Mouse (Mus musculus) hindbrain, embryonic 15.5 days (tissue): ENCODE measurements at regions not wholly inside any gene's neighbourhood (a gene's known extent, or its start where the extent isn't known, plus 50 kb on each side); places are given as distances from the start of the nearest gene placed in this dataset.

Experiments
- ATAC-seq: fragments of 200-750 bp; cut with Nextera tagmentation; 2 replicates; pipeline ENCODE4 v1.8.0; 2017; ENCODE audit warnings: low read depth, moderate number of reproducible peaks, moderate TSS enrichment; ENCODE audit not compliant: low FRiP score
- H3K27ac ChIP-seq: fragments of 300-500 bp; sonication (generic); replicated peaks from 2 replicates; pipeline ENCODE4 v1.5.1; 2015; ENCODE audit warnings: mild to moderate bottlenecking, inconsistent platforms
- H3K27me3 ChIP-seq: fragments of 300-500 bp; sonication (generic); 2 replicates; pipeline ENCODE4 v1.6.1; 2015; ENCODE audit warnings: control low read depth, inconsistent platforms
- H3K36me3 ChIP-seq: fragments of 300-500 bp; sonication (generic); 2 replicates; pipeline ENCODE4 v1.6.1; 2015; ENCODE audit warnings: control low read depth, inconsistent platforms
- H3K4me1 ChIP-seq: fragments of 300-500 bp; sonication (generic); replicated peaks from 2 replicates; pipeline ENCODE4 v1.6.1; 2015; ENCODE audit warnings: control low read depth, inconsistent platforms
- H3K4me2 ChIP-seq: fragments of 300-500 bp; sonication (generic); 2 replicates; pipeline ENCODE4 v1.6.1; 2015; ENCODE audit warnings: moderate library complexity, mild to moderate bottlenecking, inconsistent platforms
- H3K4me3 ChIP-seq: fragments of 300-500 bp; sonication (generic); 2 replicates; pipeline ENCODE4 v1.5.1; 2015; ENCODE audit warnings: mild to moderate bottlenecking, inconsistent platforms
- H3K9ac ChIP-seq: fragments of 300-500 bp; sonication (generic); 2 replicates; pipeline ENCODE4 v1.6.1; 2015; ENCODE audit warnings: inconsistent platforms
- H3K9me3 ChIP-seq: fragments of 300-500 bp; sonication (generic); 2 replicates; pipeline ENCODE4 v1.6.1; 2016; ENCODE audit warnings: control low read depth, inconsistent platforms
- WGBS: fragments of 180-500 bp; shearing (Covaris S2); methylation state at CpG from one replicate; pipeline ENCODE4 v1.1.7; 2015; 5-methylcytosine and 5-hydroxymethylcytosine counted together

DNA sequence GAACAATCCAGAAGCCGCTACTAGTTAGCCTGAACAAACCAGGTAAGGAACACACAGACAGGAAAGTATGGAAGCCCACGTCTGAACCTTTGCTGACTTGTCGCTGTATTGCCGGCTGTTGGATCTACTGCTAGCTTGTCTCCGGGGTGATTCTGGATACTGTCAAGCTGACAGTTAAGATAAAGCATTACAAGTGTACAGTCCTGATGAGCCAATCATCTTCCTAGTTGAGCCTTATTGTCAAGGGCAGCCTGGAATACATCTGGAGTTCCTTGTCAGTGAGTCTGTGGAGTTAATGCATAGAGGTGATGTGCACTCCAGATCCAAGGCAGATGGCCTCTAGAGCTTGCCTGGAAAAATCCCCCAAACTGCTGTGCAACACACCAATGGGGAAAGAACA lies 157.8 kb upstream of the Dynlrb2 start:
- no peaks in the 10 kb centered on the region for H3K27me3 ChIP-seq
- WGBS: 93% methylated on average over 5 of the region's 5 CpGs
- H3K4me3 ChIP-seq: no peak overlapping the region
- H3K4me1 ChIP-seq: no peaks in the 10 kb centered on the region
- H3K36me3 ChIP-seq: no peaks in the 10 kb centered on the region
- H3K9ac ChIP-seq: no peak overlapping the region
- no peak overlapping the region for H3K27ac ChIP-seq
- H3K4me2 ChIP-seq: no peak overlapping the region
- ATAC-seq: no peak
- no peaks in the 10 kb centered on the region for H3K9me3 ChIP-seq

DNA sequence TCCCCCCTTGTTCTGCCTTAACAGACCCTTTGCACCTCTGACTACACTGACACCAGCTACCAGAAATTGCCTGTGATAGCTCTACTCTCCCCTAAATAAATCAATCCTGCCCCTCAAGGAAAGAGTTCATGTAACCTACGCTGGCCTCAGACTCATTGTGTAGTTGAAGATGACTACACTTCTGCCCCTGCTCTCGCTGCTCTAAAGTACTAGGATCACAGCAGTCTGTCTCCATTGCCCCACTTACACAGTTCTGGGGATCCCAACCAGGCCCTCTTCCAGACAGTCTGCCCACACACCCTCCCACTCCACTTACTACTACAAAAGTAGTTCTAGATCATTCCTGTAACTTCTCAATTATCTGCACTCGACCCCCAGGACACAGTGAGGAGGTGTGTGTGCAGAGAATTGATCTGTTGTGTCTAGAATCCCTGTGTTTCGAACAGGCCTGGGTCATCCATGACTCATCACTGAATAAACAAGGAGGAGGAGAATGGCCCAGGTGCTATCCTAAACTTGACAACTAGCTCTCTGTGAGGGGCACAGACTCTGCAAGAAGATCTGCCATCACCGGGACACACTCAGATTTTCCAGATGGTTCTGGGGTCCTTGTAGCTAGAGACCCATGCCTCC lies 160.1 kb upstream of the Dynlrb2 start:
- no peak for ATAC-seq
- Histone ChIP-seq H3K36me3 (no peaks in the 10 kb centered on the region), H3K9ac (no peak overlapping the region), H3K4me3 (no peak overlapping the region), H3K4me2 (no peak overlapping the region), H3K27me3 (no peaks in the 10 kb centered on the region), H3K9me3 (no peaks in the 10 kb centered on the region), H3K27ac (no peak overlapping the region), H3K4me1 (no peaks in the 10 kb centered on the region)
- 89% methylated on average over 5 of the region's 5 CpGs for WGBS

DNA sequence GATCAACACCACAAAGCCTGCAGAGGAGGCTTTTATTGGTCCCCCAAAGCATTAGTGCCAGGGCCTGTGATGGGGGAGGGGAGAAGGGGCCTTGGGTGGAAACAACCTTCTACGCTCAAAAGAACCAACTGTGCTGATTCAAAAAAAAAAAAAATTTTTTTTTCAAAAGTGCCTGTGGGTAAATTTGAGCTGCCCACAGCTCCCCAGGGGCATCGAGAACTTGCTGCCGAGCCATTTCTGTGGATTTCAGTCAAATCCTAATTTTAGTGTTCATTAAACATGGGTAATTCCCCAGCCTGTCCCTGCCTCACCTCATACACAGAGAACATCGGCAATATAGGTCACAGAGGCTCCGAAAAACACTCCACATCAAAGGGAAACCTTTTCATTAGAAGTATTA lies 161.2 kb upstream of the Dynlrb2 start:
- Histone ChIP-seq H3K4me3 (no peak overlapping the region), H3K27ac (no peak overlapping the region), H3K9me3 (no peaks in the 10 kb centered on the region), H3K36me3 (no peaks in the 10 kb centered on the region), H3K4me1 (no peaks in the 10 kb centered on the region), H3K9ac (no peak overlapping the region), H3K27me3 (no peaks in the 10 kb centered on the region), H3K4me2 (no peak overlapping the region)
- no peak for ATAC-seq
- 78% methylated on average over 5 of the region's 5 CpGs for WGBS

DNA sequence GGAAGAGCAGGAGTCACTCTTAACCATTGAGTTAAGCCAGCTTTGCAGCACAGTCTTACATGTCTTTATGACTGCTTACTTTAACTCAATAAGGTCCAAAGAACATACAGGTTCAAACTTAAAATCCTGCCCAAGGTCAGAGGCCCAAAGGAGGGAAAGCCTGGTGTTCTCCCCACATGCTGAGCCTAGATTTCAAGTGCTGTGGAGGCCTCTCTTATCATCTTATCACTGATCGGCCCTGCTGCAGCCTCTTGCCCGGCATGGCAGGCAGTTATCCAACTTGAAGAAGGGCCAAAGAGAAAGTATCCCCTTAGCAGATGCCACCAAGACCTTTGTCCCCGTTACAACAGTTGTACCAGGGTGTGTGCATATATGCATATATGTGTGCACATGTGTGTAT lies 170.0 kb upstream of the Dynlrb2 start:
- Histone ChIP-seq H3K27ac (no peak overlapping the region), H3K4me1 (no peaks in the 10 kb centered on the region), H3K4me3 (no peak overlapping the region), H3K9ac (no peak overlapping the region), H3K9me3 (no peaks in the 10 kb centered on the region), H3K27me3 (no peaks in the 10 kb centered on the region), H3K4me2 (no peak overlapping the region), H3K36me3 (no peaks in the 10 kb centered on the region)
- 84% methylated on average over 3 of the region's 3 CpGs for WGBS
- no peak for ATAC-seq

DNA sequence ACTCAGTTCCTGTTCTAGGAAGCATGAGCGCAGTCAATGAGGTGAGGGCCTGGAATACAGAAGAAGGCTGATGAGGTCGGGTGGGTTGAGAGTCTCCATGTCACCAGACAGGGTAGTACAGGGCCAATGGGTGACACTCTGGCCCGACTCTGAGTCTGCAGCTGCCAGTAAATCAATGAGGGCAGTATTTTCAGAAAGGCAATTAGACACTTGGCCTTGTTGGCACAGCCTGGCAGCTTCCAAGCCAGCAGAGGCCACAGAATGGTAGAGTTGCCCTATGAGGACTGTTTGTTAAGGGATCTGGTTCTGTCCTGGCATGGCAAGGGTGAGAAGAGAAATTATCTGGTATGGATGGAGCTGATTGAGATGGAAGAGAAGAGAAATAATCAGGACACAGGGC lies 170.7 kb upstream of the Dynlrb2 start:
- whole genome bisulfite sequencing: 81% methylated on average over 3 of the region's 3 CpGs
- H3K36me3 ChIP-seq: no peaks in the 10 kb centered on the region
- no peaks in the 10 kb centered on the region for H3K4me1 ChIP-seq
- H3K9me3 ChIP-seq: no peaks in the 10 kb centered on the region
- H3K4me2 ChIP-seq: no peak overlapping the region
- no peak overlapping the region for H3K27ac ChIP-seq
- no peaks in the 10 kb centered on the region for H3K27me3 ChIP-seq
- ATAC-seq: no peak
- no peak overlapping the region for H3K4me3 ChIP-seq
- H3K9ac ChIP-seq: no peak overlapping the region

DNA sequence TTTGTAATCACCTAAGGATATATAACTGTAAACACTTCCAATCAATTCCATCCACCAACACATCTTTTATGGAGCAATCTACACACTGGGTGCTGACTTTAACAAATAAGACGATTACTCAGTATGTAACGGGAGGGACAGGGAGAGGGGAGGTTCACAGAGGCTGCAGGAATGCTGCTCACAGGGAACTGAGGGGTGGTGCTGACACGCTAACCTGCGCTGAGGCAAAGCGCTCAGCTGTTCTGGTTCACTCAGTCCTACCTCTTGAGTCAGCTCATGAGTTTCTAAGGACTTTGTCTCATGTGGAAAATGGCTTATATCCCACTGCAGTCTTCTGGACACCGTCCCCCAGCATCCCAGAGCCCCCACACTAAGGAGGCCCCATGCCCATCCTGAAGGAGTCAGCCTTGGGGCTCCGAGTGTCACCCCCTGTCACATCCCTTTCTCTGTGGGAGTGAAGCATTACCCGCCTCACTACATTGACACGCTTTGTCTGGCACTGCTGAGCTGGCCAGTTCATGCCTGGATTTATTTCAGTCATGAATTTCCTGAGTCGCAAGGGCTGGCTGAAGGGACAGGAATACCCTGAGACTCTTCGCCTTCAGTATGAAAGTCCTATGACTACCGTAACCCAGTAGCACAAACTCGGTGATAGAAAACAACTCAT lies 184.6 kb upstream of the Dynlrb2 start:
- H3K4me1 ChIP-seq: no peaks in the 10 kb centered on the region
- H3K9ac ChIP-seq: no peak overlapping the region
- H3K27ac ChIP-seq: no peak overlapping the region
- H3K27me3 ChIP-seq: no peaks in the 10 kb centered on the region
- no peak for ATAC-seq
- no peak overlapping the region for H3K4me2 ChIP-seq
- H3K36me3 ChIP-seq: no peaks in the 10 kb centered on the region
- 78% methylated on average over 13 of the region's 13 CpGs for WGBS
- no peak overlapping the region for H3K4me3 ChIP-seq
- no peaks in the 10 kb centered on the region for H3K9me3 ChIP-seq

DNA sequence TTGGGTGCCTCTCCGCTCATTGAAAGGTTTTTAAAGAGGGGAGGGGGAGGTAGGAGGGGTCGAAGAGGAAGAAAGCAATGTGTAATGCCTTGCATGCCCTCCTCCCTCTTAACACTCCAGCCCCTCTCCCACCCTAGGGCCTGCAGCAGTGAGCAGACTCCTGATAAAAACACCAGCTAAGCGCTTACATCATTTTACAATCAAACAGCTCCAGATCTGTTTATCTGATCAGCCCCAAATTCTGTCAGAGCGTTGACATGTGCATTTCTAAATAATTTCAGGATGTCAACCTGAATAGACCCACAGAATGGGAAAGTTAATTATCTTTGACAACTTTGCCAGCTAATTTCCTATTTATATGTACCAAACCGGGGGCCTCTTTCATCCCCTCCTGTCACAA lies 189.4 kb upstream of the Dynlrb2 start:
- H3K4me2 ChIP-seq: no peak overlapping the region
- H3K36me3 ChIP-seq: no peaks in the 10 kb centered on the region
- 53% methylated on average over 5 of the region's 5 CpGs for WGBS
- no peaks in the 10 kb centered on the region for H3K9me3 ChIP-seq
- no peak overlapping the region for H3K9ac ChIP-seq
- no peaks in the 10 kb centered on the region for H3K4me1 ChIP-seq
- no peak for ATAC-seq
- H3K4me3 ChIP-seq: no peak overlapping the region
- H3K27ac ChIP-seq: no peak overlapping the region
- H3K27me3 ChIP-seq: no peaks in the 10 kb centered on the region

DNA sequence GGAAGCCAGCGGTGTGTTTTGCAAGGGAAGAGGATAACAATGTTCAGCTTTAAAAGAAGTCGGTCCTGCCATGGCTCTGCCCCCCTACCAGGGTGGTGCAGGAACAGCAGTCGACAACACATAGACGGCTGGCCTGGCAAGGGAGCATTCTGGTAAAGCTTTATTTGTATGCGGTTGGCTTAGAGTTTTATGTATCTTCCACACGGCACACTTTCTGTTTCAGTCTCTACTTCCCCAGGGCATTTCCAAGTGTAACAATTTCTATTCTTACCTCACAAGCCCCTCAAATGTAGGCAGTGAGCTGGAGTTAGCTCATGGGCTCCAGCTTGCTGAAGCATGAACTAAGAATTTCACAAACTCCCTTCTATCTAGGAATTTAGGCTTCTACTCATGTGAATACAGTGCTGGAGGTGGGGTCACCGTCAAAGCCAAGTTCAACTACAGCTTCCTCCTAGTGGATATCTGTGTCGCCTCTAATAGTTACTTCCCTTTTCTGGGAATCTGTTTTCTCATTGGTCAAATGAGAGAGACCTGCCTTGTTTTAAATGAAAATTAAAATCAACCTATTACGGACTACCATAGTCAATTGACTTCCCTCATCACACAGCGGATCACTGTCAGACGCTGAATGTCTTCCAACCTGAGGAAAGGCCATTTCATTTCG lies 190.2 kb upstream of the Dynlrb2 start:
- H3K27me3 ChIP-seq: no peaks in the 10 kb centered on the region
- no peaks in the 10 kb centered on the region for H3K36me3 ChIP-seq
- no peak overlapping the region for H3K9ac ChIP-seq
- no peak for ATAC-seq
- no peak overlapping the region for H3K27ac ChIP-seq
- WGBS: 88% methylated on average over 12 of the region's 12 CpGs
- no peak overlapping the region for H3K4me3 ChIP-seq
- H3K4me1 ChIP-seq: no peaks in the 10 kb centered on the region
- H3K4me2 ChIP-seq: no peak overlapping the region
- no peaks in the 10 kb centered on the region for H3K9me3 ChIP-seq

DNA sequence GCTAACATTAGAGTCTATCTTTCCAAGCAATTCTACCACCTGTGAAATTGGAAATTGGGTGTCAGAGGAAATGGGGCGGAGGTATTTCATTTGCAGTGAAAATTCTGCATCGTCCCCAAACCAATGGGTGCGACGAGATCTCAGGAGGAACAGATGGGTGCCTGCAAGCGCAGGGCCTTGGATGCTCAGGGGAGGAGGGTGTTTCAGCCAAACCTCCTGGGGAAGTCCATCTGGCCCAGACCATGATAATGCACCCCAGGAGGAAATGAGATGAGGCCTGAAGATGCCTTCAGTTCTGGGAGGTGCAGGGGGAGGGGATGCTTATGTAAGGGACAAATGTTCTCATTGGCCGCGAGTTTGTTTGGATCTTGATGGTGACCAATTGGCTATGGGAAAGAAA lies 205.9 kb upstream of the Dynlrb2 start:
- Histone ChIP-seq H3K27ac (no peak overlapping the region), H3K9me3 (no peaks in the 10 kb centered on the region), H3K4me1 (no peaks in the 10 kb centered on the region), H3K9ac (no peak overlapping the region), H3K4me2 (no peak overlapping the region), H3K27me3 (no peaks in the 10 kb centered on the region), H3K4me3 (no peak overlapping the region), H3K36me3 (no peaks in the 10 kb centered on the region)
- WGBS: 87% methylated on average over 7 of the region's 7 CpGs
- no peak for ATAC-seq

DNA sequence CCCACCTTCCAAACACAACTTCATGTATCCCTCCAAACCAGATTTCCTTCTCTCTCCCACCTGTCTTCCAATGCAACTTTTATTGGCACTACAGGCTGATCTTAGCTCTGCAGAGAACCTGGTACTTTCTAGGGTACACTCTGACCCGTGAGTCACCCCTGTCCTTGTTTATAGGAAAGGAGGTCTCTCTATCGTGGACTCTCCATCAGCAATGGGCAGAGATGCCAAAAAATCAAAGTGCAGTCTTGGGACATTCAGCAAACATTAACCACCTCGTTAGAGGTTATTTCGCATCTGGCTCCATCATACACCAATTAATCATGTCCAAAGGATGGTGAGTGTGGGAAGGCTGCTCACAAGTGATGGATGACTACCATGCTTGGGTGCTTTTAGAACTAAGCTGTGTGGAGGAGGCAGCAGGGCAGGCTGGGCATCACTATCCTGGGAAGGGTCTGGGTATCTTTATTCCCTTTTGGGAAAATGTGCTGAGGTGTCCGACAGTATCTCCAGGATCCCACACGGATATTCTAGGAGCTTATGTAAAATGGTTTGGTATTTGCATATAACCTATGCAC lies 214.0 kb upstream of the Dynlrb2 start:
- H3K9ac ChIP-seq: no peak overlapping the region
- H3K9me3 ChIP-seq: no peaks in the 10 kb centered on the region
- H3K36me3 ChIP-seq: no peaks in the 10 kb centered on the region
- H3K27me3 ChIP-seq: no peaks in the 10 kb centered on the region
- no peak for ATAC-seq
- WGBS: 78% methylated on average over 6 of the region's 6 CpGs
- H3K4me1 ChIP-seq: no peaks in the 10 kb centered on the region
- no peak overlapping the region for H3K4me3 ChIP-seq
- H3K4me2 ChIP-seq: no peak overlapping the region
- no peak overlapping the region for H3K27ac ChIP-seq

DNA sequence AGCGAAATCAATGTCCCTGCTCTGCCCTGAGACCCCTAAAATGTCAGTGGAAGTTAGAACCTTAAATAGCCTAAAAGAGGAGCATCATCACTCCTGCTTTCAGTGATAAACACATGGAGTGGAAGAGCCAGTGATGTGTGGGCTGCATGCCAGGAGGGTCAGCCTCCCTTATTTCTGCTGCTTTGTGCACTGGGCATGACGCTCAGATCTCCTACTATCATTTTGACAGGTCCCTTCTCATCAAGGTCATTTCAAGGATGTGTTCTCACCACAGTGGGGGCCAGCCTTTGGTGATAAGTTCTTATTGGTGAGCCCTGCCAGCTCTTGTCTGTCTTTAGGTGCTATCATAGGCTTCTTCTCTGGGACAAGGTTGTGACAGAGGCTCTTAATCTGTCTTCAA lies 215.5 kb upstream of the Dynlrb2 start:
- no peak for ATAC-seq
- no peaks in the 10 kb centered on the region for H3K36me3 ChIP-seq

DNA sequence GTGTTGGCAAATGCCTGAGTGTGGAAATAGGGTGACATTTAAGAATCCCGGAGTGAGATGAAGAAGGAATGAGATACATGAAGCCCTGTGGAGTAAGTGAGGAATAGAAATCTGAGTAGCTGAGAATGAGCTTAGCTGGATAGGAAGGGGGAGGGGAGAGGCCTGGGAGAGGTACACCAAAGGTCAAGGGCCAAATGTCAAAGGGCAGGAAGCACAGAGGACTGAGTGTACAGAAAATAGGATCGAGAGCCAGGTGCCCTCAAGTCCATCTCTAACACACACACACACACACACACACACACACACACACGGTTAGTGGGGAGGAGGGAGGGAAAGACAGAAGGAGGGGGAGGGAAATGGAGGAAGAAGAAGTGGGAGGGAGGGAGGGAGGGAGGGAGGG lies 220.8 kb upstream of the Dynlrb2 start:
- Histone ChIP-seq H3K9me3 (no peaks in the 10 kb centered on the region), H3K27ac (no peak overlapping the region), H3K36me3 (no peaks in the 10 kb centered on the region), H3K9ac (no peak overlapping the region), H3K27me3 (no peaks in the 10 kb centered on the region), H3K4me1 (no peaks in the 10 kb centered on the region), H3K4me2 (no peak overlapping the region), H3K4me3 (no peak overlapping the region)
- 60% methylated on average over 3 of the region's 3 CpGs for WGBS
- ATAC-seq: no peak

More for the DNA sequence above, 215.5 kb upstream of the Dynlrb2 start:
- H3K27me3 ChIP-seq: no peaks in the 10 kb centered on the region
- no peak overlapping the region for H3K4me2 ChIP-seq
- H3K9ac ChIP-seq: no peak overlapping the region
- H3K9me3 ChIP-seq: no peaks in the 10 kb centered on the region
- no peak overlapping the region for H3K4me3 ChIP-seq
- H3K4me1 ChIP-seq: no peaks in the 10 kb centered on the region
- H3K27ac ChIP-seq: no peak overlapping the region
- 77% methylated on average over 2 of the region's 2 CpGs for WGBS
